Mouse (Mus musculus) thymus, postnatal 4 days (tissue): ENCODE measurements around the gene Zfp692.
"Not testable (repeated sequence)": the region's sequence is repeated elsewhere in the genome, so short reads cannot be mapped to it uniquely, and the experiment has no call there.

Source experiments
- DNase-seq: peaks from one replicate; pipeline ENCODE4 v3.0.0; 2021

The Zfp692 gene

GRCm38 (mm10) chr11:58306860-58307308, at the start of gene Zfp692:
Zfp692 (plus strand) TSS chr11:58307069.
- DNase-seq, result peak; percentile 93

GRCm38 (mm10) chr11:58257816-58258215, 49.1 kb upstream of the Zfp692 start:
- no peak for DNase-seq

- no peak for DNase-seq
Observed at GRCm38 (mm10) chr11:58260156-58260555, 46.7 kb upstream of the Zfp692 start.

GRCm38 (mm10) chr11:58261826-58262225, 45.0 kb upstream of the Zfp692 start:
- DNase-seq, result no peak

GRCm38 (mm10) chr11:58262336-58262735, 44.5 kb upstream of the Zfp692 start:
- no peak for DNase-seq

GRCm38 (mm10) chr11:58263516-58263915, 43.4 kb upstream of the Zfp692 start:
- no peak for DNase-seq

- DNase-seq, result no peak
Observed at GRCm38 (mm10) chr11:58264546-58264945, 42.3 kb upstream of the Zfp692 start.

GRCm38 (mm10) chr11:58268285-58268684, 38.6 kb upstream of the Zfp692 start:
- no peak for DNase-seq

GRCm38 (mm10) chr11:58274572-58274971, 32.3 kb upstream of the Zfp692 start, which contains the start of gene 4930438A08Rik:
4930438A08Rik (plus strand) TSS chr11:58274799.
- no peak for DNase-seq

- no peak for DNase-seq
Observed at GRCm38 (mm10) chr11:58275756-58276155, 31.1 kb upstream of the Zfp692 start.

GRCm38 (mm10) chr11:58281970-58282496, 24.8 kb upstream of the Zfp692 start:
- DNase-seq, result no peak

- no peak for DNase-seq
Observed at GRCm38 (mm10) chr11:58282518-58282917, 24.4 kb upstream of the Zfp692 start.

- DNase-seq, result no peak
Observed at GRCm38 (mm10) chr11:58289992-58290682, 16.7 kb upstream of the Zfp692 start.

- DNase-seq, result no peak
Observed at GRCm38 (mm10) chr11:58290812-58291211, 16.1 kb upstream of the Zfp692 start.

GRCm38 (mm10) chr11:58292791-58293190, 14.1 kb upstream of the Zfp692 start:
- DNase-seq, result no peak

- no peak for DNase-seq
Observed at GRCm38 (mm10) chr11:58297396-58297795, 9.5 kb upstream of the Zfp692 start.

- peak; percentile 74 for DNase-seq
Observed at GRCm38 (mm10) chr11:58301057-58301456, 5.8 kb upstream of the Zfp692 start.

GRCm38 (mm10) chr11:58301837-58302754, 4.8 kb upstream of the Zfp692 start:
- DNase-seq, result peak; percentile 95

GRCm38 (mm10) chr11:58302774-58303445, 4.0 kb upstream of the Zfp692 start:
- DNase-seq, result no peak

- DNase-seq, result no peak
Observed at GRCm38 (mm10) chr11:58303594-58303993, 3.3 kb upstream of the Zfp692 start.

GRCm38 (mm10) chr11:58305299-58305698, 1.6 kb upstream of the Zfp692 start:
- DNase-seq, result not testable (repeated sequence)

GRCm38 (mm10) chr11:58307411-58308080, 677 bp downstream of the Zfp692 start:
- peak; percentile 66 for DNase-seq
